Mouse (Mus musculus): ENCODE data around the gene Mamdc2. TPM values are rescaled to one million over a fixed set of nuclear protein-coding genes. Genes with fewer than 3 reads are reported as not detected.

Gene Mamdc2
- polyA plus RNA-seq, 1 experiment: 0.47 TPM

DNA sequence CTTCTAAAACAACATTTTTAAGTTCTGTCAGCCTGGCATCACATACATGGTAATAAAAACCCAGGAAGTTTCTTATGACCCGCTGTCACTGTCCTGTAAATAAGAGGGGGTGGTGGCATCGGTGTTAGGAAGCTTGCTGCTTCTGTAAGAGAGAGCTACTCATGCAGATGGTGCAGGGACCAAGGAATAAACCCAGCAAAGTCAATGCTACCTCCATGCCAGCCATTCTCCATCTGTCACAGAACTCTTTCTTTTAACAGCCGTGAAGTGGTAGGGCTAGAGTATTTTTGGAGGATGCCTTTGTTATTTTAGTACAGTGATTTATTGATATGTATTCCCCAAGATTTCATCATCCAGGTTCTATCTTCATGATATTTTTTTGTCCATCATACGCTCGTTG lies 131.4 kb downstream of the Mamdc2 start:
- H3K36me3 ChIP-seq (ENCODE audit: control insufficient read depth, insufficient read depth, low read length): no peaks in the 10 kb centered on the region
- TF ChIP-seq CTCF (IDR thresholded peaks at IDR 0.05; ENCODE audit: control insufficient read depth, insufficient read depth, insufficient replicate concordance, low read depth, low read length) (no peak), POLR2A (IDR thresholded peaks at IDR 0.05; ENCODE audit: control insufficient read depth, low read depth, low read length) (no peak)
- no peaks in the 10 kb centered on the region; the same call in 1 of the 2 replicates for H3K4me1 ChIP-seq (ENCODE audit: control insufficient read depth, insufficient read depth, low read length)
- H3K27me3 ChIP-seq (ENCODE audit: control insufficient read depth, insufficient read depth, low read length): no peaks in the 10 kb centered on the region
- H3K4me3 ChIP-seq (ENCODE audit: control insufficient read depth, low read depth, low read length): no peak overlapping the region
- H3K27ac ChIP-seq (ENCODE audit: control insufficient read depth, insufficient read depth, low read depth, low read length): no peak overlapping the region

DNA sequence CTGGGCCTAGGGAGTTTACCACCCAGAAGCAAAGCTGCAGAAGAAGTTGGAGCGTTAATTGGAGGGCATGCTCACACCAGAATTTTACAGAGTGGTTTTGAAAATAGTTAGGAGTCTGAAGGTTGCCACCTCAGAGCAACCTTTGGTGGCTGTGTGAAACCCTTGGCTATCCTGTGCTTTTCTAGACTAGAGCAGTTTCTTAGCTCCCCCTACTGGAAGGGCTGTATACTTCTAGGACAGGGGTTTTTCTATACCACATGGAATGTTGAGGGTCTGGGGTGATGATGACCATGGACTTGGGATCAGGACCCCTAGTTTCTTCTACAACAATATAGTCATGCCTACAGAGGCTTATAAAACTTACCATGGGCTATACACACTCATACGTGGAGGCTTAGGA lies 138.3 kb downstream of the Mamdc2 start:
- Histone ChIP-seq H3K27ac (ENCODE audit: control insufficient read depth, insufficient read depth, low read depth, low read length) (no peak overlapping the region), H3K4me3 (ENCODE audit: control insufficient read depth, low read depth, low read length) (no peak overlapping the region)
- TF ChIP-seq POLR2A (IDR thresholded peaks at IDR 0.05; ENCODE audit: control insufficient read depth, low read depth, low read length) (no peak), CTCF (IDR thresholded peaks at IDR 0.05; ENCODE audit: control insufficient read depth, insufficient read depth, insufficient replicate concordance, low read depth, low read length) (no peak)

DNA sequence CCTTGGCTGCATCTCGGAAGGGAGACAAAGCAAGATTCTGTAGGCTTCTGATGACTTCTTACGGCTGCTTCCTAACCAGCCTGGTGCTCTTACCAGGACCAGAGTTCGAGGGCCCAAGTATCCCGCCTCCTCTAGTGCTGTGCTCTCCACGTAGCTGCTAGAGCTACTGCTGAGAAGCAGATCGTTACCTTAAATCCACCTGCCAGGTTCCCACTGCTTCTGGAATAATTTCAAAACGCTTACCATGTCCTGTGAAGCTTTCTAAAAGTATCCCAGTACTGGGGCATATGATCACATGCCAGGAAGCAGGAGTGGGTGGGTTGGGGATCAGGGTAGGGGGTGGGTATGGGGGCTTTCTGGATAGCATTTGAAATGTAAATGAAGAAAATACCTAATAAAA lies 141.6 kb downstream of the Mamdc2 start:
- no peaks in the 10 kb centered on the region for H3K36me3 ChIP-seq (ENCODE audit: control insufficient read depth, insufficient read depth, low read length)
- no peak overlapping the region for H3K4me3 ChIP-seq (ENCODE audit: control insufficient read depth, low read depth, low read length)
- TF ChIP-seq CTCF (IDR thresholded peaks at IDR 0.05; ENCODE audit: control insufficient read depth, insufficient read depth, insufficient replicate concordance, low read depth, low read length): no peak
- no peak for TF ChIP-seq POLR2A (IDR thresholded peaks at IDR 0.05; ENCODE audit: control insufficient read depth, low read depth, low read length)
- no peak overlapping the region for H3K27ac ChIP-seq (ENCODE audit: control insufficient read depth, insufficient read depth, low read depth, low read length)
- no peaks in the 10 kb centered on the region for H3K27me3 ChIP-seq (ENCODE audit: control insufficient read depth, insufficient read depth, low read length)
- no peaks in the 10 kb centered on the region for H3K4me1 ChIP-seq (ENCODE audit: control insufficient read depth, insufficient read depth, low read length)

More for the DNA sequence above, 138.3 kb downstream of the Mamdc2 start:
- H3K36me3 ChIP-seq (ENCODE audit: control insufficient read depth, insufficient read depth, low read length): no peaks in the 10 kb centered on the region
- H3K27me3 ChIP-seq (ENCODE audit: control insufficient read depth, insufficient read depth, low read length): no peaks in the 10 kb centered on the region
- no peaks in the 10 kb centered on the region; the same call in 1 of the 2 replicates for H3K4me1 ChIP-seq (ENCODE audit: control insufficient read depth, insufficient read depth, low read length)

DNA sequence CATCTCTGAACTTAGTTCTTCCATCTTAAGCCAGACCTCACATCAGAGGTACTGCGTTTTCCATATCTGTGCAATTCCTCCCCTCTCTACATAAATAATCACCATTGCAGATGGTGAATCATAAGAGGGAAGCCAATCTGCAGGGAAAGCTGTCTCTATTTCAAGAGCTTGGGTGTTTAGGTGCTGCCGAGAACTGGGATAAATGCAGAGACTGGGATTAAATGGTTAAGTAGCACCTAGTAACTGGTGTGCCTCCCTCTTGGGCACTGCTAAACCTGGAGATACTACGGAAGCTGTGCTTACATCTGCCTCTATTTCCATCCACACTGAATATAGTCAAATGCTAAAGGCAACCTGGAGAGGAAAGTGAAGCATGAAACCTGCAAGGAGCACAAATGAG lies 148.3 kb downstream of the Mamdc2 start:
- Histone ChIP-seq H3K4me1 (ENCODE audit: control insufficient read depth, insufficient read depth, low read length) (no peaks in the 10 kb centered on the region), H3K27me3 (ENCODE audit: control insufficient read depth, insufficient read depth, low read length) (no peaks in the 10 kb centered on the region), H3K36me3 (ENCODE audit: control insufficient read depth, insufficient read depth, low read length) (no peaks in the 10 kb centered on the region), H3K27ac (ENCODE audit: control insufficient read depth, insufficient read depth, low read depth, low read length) (no peak overlapping the region), H3K4me3 (ENCODE audit: control insufficient read depth, low read depth, low read length) (no peak overlapping the region)
- TF ChIP-seq POLR2A (IDR thresholded peaks at IDR 0.05; ENCODE audit: control insufficient read depth, low read depth, low read length): no peak
- TF ChIP-seq CTCF (IDR thresholded peaks at IDR 0.05; ENCODE audit: control insufficient read depth, insufficient read depth, insufficient replicate concordance, low read depth, low read length): no peak

DNA sequence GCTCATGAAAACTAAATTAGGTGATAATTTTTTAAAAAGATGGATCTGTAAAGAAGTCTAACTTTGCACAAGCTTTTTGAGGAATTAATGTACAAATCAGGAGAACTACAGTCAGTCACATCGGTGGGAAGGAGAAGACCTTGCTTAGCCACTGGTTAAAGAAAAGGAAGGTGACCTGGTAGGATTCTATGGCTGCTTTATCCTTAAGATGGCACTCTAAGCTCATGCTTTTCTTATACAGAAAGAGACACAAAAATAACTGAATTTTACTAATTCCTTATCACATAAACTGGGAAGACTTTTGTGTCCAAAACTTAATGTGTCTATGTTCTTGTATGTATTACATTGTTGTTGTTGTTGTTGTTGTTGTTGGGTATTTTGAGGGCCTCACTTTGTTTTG lies 149.3 kb downstream of the Mamdc2 start:
- H3K27ac ChIP-seq (ENCODE audit: control insufficient read depth, insufficient read depth, low read depth, low read length): no peak overlapping the region
- H3K4me3 ChIP-seq (ENCODE audit: control insufficient read depth, low read depth, low read length): no peak overlapping the region
- no peaks in the 10 kb centered on the region for H3K27me3 ChIP-seq (ENCODE audit: control insufficient read depth, insufficient read depth, low read length)
- no peaks in the 10 kb centered on the region for H3K4me1 ChIP-seq (ENCODE audit: control insufficient read depth, insufficient read depth, low read length)
- no peaks in the 10 kb centered on the region for H3K36me3 ChIP-seq (ENCODE audit: control insufficient read depth, insufficient read depth, low read length)
- no peak for TF ChIP-seq CTCF (IDR thresholded peaks at IDR 0.05; ENCODE audit: control insufficient read depth, insufficient read depth, insufficient replicate concordance, low read depth, low read length)
- no peak for TF ChIP-seq POLR2A (IDR thresholded peaks at IDR 0.05; ENCODE audit: control insufficient read depth, low read depth, low read length)

DNA sequence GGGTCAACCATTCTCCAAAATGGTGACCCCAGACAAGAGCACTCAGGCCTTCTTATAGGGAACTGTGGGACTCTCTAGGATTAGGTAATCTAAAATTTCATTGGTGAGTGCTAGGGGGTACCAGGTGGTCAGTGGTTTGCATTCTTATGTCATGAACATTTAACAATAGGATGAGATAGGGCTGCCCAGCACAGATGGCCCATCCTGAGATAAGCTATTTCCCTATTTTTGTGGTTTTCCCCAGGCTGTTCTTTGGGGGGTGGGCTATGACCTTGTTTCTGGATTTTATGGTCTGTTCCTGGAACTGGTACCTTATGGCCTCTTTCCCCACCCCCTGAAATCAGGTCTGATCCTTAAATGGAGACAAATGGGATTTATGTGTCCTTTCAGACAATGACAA lies 151.1 kb downstream of the Mamdc2 start:
- H3K4me3 ChIP-seq (ENCODE audit: control insufficient read depth, low read depth, low read length): no peak overlapping the region
- no peaks in the 10 kb centered on the region for H3K27me3 ChIP-seq (ENCODE audit: control insufficient read depth, insufficient read depth, low read length)
- no peaks in the 10 kb centered on the region for H3K4me1 ChIP-seq (ENCODE audit: control insufficient read depth, insufficient read depth, low read length)
- H3K36me3 ChIP-seq (ENCODE audit: control insufficient read depth, insufficient read depth, low read length): no peaks in the 10 kb centered on the region
- H3K27ac ChIP-seq (ENCODE audit: control insufficient read depth, insufficient read depth, low read depth, low read length): no peak overlapping the region
- TF ChIP-seq POLR2A (IDR thresholded peaks at IDR 0.05; ENCODE audit: control insufficient read depth, low read depth, low read length) (no peak), CTCF (IDR thresholded peaks at IDR 0.05; ENCODE audit: control insufficient read depth, insufficient read depth, insufficient replicate concordance, low read depth, low read length) (no peak)

DNA sequence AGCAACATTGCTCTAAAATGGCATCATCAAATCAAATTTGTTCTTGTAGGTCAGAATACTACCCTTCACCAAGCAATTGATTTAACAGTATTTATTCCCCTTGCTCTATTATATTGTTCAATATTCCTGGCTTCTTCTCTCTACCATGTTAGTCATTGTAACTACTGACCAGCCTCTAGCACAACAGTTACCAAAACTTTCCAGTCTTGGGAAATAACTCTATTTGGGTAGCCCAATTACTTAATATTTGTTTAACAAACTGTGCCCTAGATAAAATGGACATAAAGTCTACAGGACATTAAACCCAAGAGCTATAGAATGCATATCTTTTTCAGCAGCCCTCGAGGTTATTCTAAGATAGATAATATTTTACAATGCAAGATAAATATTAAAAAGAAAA lies 159.0 kb downstream of the Mamdc2 start:
- H3K27me3 ChIP-seq (ENCODE audit: control insufficient read depth, insufficient read depth, low read length): no peaks in the 10 kb centered on the region
- H3K36me3 ChIP-seq (ENCODE audit: control insufficient read depth, insufficient read depth, low read length): no peaks in the 10 kb centered on the region
- no peak overlapping the region for H3K27ac ChIP-seq (ENCODE audit: control insufficient read depth, insufficient read depth, low read depth, low read length)
- no peaks in the 10 kb centered on the region for H3K4me1 ChIP-seq (ENCODE audit: control insufficient read depth, insufficient read depth, low read length)
- TF ChIP-seq POLR2A (IDR thresholded peaks at IDR 0.05; ENCODE audit: control insufficient read depth, low read depth, low read length) (no peak), CTCF (IDR thresholded peaks at IDR 0.05; ENCODE audit: control insufficient read depth, insufficient read depth, insufficient replicate concordance, low read depth, low read length) (no peak)
- no peak overlapping the region for H3K4me3 ChIP-seq (ENCODE audit: control insufficient read depth, low read depth, low read length)
